Mouse (Mus musculus) lung, postnatal 14 days (tissue): ENCODE results near the gene Dpysl5.
"Not testable (repeated sequence)": the region's sequence is repeated elsewhere in the genome, so short reads cannot be mapped to it uniquely, and the experiment has no call there.

Experiments
- DNase-seq: peaks from one replicate; pipeline ENCODE4 v3.0.0; 2021

Gene Dpysl5

GRCm38 (mm10) chr5:30711147-30712001, at the start of gene Dpysl5:
Gene Dpysl5, plus strand, starts transcription at chr5:30711564.
- DNase-seq = peak; percentile 73

DNA sequence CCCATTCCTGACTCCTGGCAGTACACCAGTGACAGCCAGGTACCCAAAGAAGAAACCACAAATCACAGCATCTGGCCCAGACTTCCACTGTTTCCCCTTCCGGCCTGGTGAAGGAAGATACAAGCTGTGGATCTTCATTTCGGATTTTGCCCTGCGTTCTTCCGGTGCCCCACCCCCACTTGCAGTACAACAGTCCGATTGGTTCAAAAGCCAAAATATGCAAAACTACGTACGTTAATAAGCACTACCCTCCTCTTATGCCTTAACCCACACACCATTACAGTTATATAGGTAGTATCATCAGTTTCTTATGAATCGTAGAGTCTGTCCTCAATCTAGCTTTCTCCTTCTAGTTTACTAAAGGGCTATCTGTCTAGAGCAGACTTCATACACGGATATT, 46.0 kb upstream of the Dpysl5 start:
- no peak for DNase-seq

- no peak for DNase-seq
Observed at GRCm38 (mm10) chr5:30665968-30666367, 45.4 kb upstream of the Dpysl5 start.

DNA sequence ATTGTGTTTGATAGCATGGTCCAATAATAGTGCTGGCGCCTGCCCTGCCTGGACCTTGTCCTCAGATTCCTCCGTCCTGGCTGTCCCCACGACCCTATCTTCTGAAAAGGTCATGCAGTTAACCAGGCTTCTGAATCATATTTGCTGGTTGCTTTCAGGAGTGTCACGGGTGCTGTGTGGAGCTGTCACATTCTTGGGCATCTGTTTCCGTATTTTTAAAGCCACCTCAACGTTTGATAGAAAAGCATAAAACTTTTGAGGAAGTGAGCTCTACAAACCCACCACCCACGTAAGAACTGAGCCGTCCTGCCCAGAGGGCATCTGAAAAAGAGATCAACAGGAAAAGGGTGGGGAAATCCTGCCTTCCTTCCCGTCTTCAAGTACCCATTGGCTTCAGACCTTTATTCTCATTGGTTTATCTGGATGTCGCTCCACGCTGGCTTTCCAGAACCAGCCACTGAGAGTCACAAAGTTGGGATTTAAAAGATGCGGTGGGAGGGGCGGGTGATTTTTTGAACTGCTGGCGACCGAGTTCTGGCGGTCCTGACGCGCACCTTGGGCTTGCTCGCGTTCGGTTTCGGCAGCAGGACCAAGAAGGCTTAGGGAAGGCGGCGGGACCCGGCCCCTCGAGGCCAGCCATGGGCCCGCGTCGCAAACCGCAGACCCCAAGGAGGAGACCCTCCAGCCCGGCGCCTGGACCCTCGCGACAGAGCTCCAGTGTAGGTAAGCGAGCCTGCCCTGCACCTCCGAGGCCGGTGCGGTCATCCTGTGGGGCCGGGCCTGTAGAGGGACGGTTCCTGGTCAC, 44.8 kb upstream of the Dpysl5 start, which contains the start of gene Cenpa:
Cenpa (plus strand) TSS at position 387 of the 805 bp plus-strand sequence.
- DNase-seq = peak; percentile 90

GRCm38 (mm10) chr5:30667215-30667614, 44.1 kb upstream of the Dpysl5 start:
- DNase-seq = no peak

GRCm38 (mm10) chr5:30667686-30668085, 43.7 kb upstream of the Dpysl5 start:
- no peak for DNase-seq

DNA sequence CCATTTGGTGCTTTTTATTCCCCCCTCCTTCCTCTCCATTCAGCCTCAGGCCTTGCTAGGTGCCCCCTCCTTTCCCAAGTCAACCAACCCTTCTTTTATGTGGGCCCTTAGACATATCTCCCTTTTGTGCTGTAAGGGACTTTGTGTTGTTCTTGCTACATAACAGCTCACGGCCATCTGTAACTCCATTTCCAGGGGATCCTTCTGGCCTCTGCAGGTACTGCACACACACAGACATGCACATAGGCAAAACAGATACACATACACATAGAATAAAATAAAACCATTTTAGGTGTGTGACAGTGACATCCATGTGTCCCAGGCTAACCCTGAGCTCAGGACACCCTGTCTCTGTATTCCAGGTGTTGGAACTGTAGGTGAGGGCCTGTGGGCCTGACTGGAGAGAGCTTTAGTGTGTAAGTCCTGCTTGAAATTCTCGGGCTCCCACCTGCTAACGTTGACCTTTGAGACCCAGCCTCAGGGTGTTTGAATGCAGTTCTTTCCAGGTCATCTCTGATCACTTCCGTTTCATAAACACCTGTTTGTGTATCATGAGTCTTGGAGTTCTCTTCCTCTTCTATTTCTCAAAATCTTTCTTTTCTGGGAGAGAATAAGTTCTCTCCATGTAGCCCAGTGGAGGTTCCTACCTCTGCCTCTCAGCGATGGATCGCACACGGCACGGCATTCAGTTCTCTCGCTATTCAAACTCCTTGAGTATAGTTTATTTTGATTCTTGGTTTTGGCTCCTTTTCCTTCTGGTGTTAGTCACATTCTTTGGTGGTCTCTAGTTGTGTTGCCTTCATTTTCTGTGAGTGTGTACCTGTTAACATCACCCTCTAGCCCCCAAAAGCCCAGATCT, 42.5 kb upstream of the Dpysl5 start:
- DNase-seq = no peak

DNA sequence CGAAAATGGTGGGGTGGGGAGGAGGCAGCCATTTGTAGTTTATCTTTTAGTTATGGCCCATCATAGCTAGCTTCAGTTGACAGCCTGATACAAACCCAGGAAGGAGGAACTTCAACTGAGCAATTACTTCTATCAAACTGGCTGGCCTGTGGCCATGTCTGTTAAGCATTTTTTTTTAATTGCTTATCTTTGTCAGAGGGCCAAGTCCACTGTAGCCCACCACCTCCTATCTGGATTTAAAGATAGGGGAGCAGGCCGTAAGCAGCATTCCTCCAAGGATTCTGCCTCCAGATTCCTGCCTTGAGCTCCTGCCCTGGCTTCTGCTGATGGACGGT, 41.9 kb upstream of the Dpysl5 start:
- no peak for DNase-seq

GRCm38 (mm10) chr5:30670091-30670490, 41.3 kb upstream of the Dpysl5 start:
- no peak for DNase-seq

DNA sequence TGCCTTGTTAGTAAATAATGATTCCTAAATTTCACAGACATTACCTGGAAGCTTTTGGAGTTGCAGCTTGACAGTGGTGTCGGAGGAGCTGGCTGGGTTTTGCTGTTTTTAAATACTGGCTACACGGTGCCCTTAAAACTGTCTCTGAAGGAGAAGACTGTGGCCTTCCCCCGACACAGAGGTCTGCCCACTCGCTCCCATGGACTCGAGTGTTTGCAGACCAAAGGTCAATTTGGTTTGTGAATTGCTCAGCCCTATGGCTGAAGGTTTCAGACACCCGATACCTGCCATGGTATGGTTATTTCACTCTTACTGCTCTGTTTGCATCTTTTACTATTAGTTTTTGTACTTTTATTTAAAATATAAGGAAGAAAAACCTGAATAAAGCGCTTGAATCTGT, 37.4 kb upstream of the Dpysl5 start:
- no peak for DNase-seq

DNA sequence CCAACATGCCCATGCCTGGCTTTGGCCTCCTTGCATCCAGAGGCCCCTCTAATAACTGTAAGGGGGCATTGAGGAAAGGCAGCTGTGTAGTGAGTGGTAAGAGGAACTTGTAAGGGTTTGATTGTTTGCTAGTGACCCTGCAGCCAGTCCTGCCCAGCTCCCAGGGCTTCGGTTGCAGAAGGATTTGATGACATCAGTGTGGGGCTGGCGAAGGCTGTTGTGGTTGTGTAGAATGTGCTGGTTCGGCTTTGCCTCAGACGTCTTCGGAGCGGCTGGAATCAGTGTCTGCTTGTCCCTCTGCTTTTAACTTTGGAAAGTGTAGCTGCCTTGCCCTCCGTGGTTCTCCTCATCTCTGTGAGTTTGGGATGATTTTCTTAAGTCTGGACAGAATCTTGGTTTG, 34.6 kb upstream of the Dpysl5 start:
- DNase-seq = no peak

DNA sequence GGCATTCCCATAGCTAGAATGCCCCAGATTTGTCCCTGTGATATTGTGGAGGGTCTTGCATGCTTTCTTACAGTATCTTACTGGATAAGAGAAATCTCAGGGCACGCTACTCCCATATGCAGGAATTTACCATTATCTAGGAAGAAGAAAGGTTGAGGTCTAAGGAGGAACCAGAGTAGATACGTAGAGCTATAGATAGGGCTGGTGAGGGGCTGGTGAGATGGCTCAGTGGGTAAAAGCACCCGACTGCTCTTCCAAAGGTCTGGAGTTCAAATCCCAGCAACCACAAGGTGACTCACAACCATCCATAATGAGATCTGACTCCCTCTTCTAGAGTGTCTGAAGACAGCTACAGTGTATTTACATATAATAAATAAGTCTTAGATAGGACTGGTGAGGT, 33.3 kb upstream of the Dpysl5 start:
- not testable (repeated sequence) for DNase-seq

GRCm38 (mm10) chr5:30678722-30679296, 32.6 kb upstream of the Dpysl5 start:
- DNase-seq = no peak

DNA sequence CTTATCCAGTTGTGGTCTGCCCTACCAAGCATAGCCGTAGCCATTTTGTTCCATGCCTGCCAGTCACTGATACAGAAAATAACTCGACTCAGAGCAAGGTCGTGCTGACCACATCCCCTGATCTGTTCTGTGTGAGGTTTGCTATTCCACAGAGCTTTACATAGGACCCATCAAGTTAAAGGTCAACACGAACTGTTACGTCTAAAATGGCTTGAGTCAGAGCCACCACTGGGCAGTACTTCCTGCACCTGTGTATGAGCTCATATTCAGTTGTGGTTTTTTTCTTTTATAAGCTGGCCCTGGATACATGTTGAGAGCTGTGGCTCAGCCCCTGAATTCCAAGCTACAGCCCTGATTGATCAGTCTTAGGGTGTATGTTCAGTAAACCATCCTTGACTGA, 31.8 kb upstream of the Dpysl5 start:
- DNase-seq = no peak

GRCm38 (mm10) chr5:30681970-30682369, 29.4 kb upstream of the Dpysl5 start:
- no peak for DNase-seq

GRCm38 (mm10) chr5:30682967-30683600, 28.3 kb upstream of the Dpysl5 start:
- no peak for DNase-seq

- no peak for DNase-seq
Observed at GRCm38 (mm10) chr5:30683993-30684392, 27.4 kb upstream of the Dpysl5 start.

DNA sequence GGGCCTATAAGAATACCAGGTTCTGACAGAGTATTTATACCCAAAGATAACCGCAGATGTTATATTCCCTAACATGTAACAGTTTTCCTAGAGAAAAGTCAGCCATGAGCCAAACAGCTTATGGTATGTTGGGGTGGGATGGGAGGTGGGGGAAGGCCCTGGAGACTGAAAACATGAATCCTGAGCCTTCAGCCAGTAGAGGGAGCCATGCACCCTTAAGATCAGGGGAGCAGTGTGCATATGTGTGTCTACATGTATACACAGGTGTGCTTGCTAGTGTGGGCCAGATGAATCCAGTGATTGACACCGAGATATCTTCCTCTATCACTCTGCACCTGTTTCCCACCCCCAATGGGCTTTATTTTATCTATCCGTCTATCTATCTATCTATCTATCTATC, 24.6 kb upstream of the Dpysl5 start:
- DNase-seq = no peak

GRCm38 (mm10) chr5:30700361-30701000, 10.9 kb upstream of the Dpysl5 start:
- DNase-seq = no peak

DNA sequence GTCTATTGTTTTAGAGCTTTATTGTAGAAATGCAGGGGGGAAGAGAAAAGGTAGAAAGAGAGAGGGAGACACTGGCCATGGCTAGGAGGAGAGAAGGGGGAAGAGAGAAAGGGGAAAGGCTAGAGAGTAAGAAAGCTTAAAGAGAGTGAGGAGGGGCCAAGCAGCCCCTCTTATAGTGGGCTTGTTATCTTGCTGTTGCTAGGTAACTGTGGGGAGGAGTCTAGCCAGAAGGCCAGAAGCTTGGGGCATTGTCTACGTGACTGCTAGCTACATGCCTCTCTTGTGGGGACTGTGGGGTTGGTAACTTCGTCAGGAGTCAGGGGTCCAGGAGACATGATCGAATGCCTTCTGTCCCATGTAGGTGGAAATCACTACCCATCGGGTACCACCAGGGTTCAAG, 10.0 kb upstream of the Dpysl5 start:
- not testable (repeated sequence) for DNase-seq

- DNase-seq = no peak
Observed at GRCm38 (mm10) chr5:30701866-30702265, 9.5 kb upstream of the Dpysl5 start.
